Mouse (Mus musculus): ENCODE results near the gene Micu1. TPM values are rescaled to one million over a fixed set of nuclear protein-coding genes. Genes with fewer than 3 reads are reported as not detected.
A peak's percentile ranks its signal among the peaks of the same experiment; 100 is the strongest.

Gene Micu1
- polyA plus RNA-seq, 1 experiment, result 74.1 TPM

DNA sequence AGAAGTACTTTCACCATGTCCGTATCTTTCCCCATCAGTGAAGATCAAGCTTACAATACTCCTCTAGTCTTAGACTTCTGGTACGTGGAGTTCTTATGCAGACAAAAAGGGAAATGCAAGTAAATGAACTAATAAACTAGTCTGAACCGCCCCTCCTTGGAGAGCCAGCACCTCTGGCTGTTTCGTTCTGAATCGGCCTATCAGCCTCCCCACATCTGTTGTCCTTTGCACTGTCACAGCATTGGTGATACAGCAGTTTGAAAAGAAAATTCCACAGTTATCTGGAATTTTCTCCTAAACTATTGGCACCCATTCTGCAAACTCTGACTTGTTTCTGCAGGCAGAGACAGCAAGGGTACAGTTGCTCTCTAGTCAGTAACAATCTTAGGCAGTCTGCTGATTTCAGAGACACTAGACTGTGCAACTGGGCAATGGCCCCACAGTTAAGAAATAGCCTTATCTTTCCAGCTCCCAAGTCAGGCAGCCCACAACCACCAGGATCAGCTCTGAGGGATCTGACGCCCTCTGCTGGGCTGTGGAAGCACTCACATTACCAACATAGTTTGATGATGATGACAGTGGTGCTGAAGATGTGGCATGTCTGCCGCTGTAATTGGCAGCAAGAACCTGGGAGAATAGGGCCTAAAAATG lies 112.4 kb downstream of the Micu1 start:
- H3K4me3 ChIP-seq (ENCODE audit: insufficient read depth, low read length), result no peak overlapping the region
- TF ChIP-seq CTCF (IDR thresholded peaks at IDR 0.05; ENCODE audit: borderline replicate concordance, insufficient read depth, low read length) (peak; percentile 67), POLR2A (IDR thresholded peaks at IDR 0.05; ENCODE audit: low read depth, low read length) (no peak)
- no peak overlapping the region for H3K27ac ChIP-seq (ENCODE audit: insufficient read depth, low read length)
- H3K4me1 ChIP-seq (ENCODE audit: control insufficient read depth, insufficient read depth, low read length), result no peaks in the 10 kb centered on the region

DNA sequence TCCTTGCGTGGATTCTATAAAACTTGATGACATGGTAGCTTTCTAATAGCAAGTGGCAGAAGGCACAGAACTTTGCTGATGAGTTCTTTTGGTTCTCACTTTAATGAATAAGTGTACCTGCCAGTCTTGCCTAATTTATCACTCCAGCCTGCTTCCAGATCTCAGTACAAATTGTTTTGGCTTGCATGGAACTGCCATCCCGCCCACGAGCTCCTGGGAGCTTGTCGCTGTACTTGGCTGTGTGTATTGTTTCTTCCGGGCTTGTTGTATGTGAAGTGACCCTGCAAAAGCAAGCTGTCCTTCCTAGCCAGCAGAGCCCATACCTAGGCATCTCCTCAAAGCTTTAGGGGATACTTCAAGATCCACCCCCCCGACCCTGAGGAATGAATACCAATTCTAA lies 114.3 kb downstream of the Micu1 start:
- TF ChIP-seq CTCF (IDR thresholded peaks at IDR 0.05; ENCODE audit: borderline replicate concordance, insufficient read depth, low read length) (no peak), POLR2A (IDR thresholded peaks at IDR 0.05; ENCODE audit: low read depth, low read length) (no peak)
- Histone ChIP-seq H3K4me3 (ENCODE audit: insufficient read depth, low read length) (no peak overlapping the region), H3K4me1 (ENCODE audit: control insufficient read depth, insufficient read depth, low read length) (no peaks in the 10 kb centered on the region), H3K27ac (ENCODE audit: insufficient read depth, low read length) (no peak overlapping the region)

DNA sequence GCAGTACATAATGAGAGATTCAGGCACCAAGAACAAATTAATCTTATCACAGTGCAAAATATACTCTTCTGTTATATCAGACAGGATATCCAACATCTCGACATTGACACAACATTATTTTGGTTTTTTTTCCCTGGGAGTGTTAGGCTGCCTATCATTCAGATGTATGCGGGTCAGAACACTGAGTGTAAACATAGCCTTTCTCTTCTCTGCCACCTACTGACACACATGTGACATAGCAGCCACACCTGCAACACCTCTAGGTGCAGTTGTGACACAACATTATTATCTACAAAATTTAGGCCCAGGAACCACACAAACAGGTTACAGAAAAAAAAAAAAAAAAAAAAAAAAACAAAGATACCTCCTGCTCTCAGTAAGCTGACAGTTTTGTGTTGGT lies 115.3 kb downstream of the Micu1 start:
- Histone ChIP-seq H3K4me1 (ENCODE audit: control insufficient read depth, insufficient read depth, low read length) (no peaks in the 10 kb centered on the region), H3K27ac (ENCODE audit: insufficient read depth, low read length) (no peak overlapping the region), H3K4me3 (ENCODE audit: insufficient read depth, low read length) (no peak overlapping the region)
- TF ChIP-seq CTCF (IDR thresholded peaks at IDR 0.05; ENCODE audit: borderline replicate concordance, insufficient read depth, low read length) (0 out of 2 replicates have a peak, but pooled peaks have one; percentile 17), POLR2A (IDR thresholded peaks at IDR 0.05; ENCODE audit: low read depth, low read length) (no peak)

DNA sequence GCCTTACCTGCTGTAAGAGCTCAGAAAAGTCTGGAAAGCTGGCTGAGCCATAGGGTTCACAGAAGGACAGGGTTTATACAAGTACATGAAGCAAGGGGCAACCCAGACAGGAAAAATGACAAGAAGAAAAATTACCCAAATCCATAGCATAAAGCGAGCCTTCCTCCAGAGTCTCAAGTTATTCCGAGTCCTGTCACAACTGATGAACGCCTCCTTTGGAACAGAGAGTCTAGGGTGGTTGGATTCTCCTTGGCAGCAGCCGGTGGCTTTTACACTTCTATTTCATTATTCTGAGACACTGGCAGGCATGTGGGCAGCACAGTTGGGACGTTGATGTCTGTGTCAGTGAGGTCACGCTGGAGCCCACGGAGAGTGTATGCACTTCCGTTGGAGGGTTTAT lies 115.7 kb downstream of the Micu1 start:
- H3K27ac ChIP-seq (ENCODE audit: insufficient read depth, low read length), result no peak overlapping the region
- TF ChIP-seq POLR2A (IDR thresholded peaks at IDR 0.05; ENCODE audit: low read depth, low read length), result no peak
- no peak for TF ChIP-seq CTCF (IDR thresholded peaks at IDR 0.05; ENCODE audit: borderline replicate concordance, insufficient read depth, low read length)
- no peak overlapping the region for H3K4me3 ChIP-seq (ENCODE audit: insufficient read depth, low read length)

DNA sequence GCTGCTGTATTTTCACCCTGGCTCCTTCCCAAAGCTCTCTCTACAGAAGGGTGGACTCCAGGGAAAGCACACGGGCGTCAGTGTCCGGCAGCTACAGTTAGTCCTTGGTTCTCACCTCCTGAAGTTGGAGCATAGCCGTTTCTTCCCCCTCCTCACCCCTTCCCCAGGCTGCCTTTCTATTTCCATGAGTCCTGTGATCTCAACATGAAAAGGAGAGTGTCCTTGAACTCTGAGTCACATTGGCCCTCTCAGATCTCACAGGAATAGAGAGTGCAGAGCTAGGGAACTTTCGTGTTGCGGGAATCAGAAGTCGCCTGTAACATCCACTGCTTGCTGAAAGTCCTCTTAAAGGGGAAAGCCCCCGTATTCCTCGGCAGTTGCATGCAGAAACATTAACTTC lies 116.9 kb downstream of the Micu1 start:
- TF ChIP-seq CTCF (IDR thresholded peaks at IDR 0.05; ENCODE audit: borderline replicate concordance, insufficient read depth, low read length), result no peak
- TF ChIP-seq POLR2A (IDR thresholded peaks at IDR 0.05; ENCODE audit: low read depth, low read length), result no peak
- no peak overlapping the region for H3K27ac ChIP-seq (ENCODE audit: insufficient read depth, low read length)
- no peaks in the 10 kb centered on the region for H3K4me1 ChIP-seq (ENCODE audit: control insufficient read depth, insufficient read depth, low read length)
- H3K4me3 ChIP-seq (ENCODE audit: insufficient read depth, low read length), result no peak overlapping the region

More for the DNA sequence above, 115.7 kb downstream of the Micu1 start:
- no peaks in the 10 kb centered on the region for H3K4me1 ChIP-seq (ENCODE audit: control insufficient read depth, insufficient read depth, low read length)

DNA sequence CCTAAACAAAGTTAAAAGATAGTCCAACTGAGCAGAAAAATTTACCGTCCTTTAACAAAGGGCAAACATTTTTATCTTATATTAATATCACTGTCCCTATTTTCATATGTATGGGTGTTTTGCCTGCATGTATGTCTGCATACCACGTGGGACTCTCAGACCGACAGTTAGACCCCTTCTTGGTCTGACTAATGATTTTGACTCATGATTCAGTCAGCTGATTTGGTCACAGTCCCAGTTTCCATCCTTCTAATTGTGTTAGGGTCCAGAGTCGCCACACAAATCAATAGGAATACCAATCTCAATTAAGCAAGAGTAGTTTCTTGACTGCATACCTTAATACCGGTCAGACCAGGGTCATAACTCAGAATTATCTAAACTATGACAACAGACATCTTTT lies 118.6 kb downstream of the Micu1 start:
- no peaks in the 10 kb centered on the region; the same call in none of the 2 replicates for H3K4me1 ChIP-seq (ENCODE audit: control insufficient read depth, insufficient read depth, low read length)
- H3K4me3 ChIP-seq (ENCODE audit: insufficient read depth, low read length), result no peak overlapping the region
- TF ChIP-seq POLR2A (IDR thresholded peaks at IDR 0.05; ENCODE audit: low read depth, low read length) (no peak), CTCF (IDR thresholded peaks at IDR 0.05; ENCODE audit: borderline replicate concordance, insufficient read depth, low read length) (no peak)
- no peak overlapping the region for H3K27ac ChIP-seq (ENCODE audit: insufficient read depth, low read length)

DNA sequence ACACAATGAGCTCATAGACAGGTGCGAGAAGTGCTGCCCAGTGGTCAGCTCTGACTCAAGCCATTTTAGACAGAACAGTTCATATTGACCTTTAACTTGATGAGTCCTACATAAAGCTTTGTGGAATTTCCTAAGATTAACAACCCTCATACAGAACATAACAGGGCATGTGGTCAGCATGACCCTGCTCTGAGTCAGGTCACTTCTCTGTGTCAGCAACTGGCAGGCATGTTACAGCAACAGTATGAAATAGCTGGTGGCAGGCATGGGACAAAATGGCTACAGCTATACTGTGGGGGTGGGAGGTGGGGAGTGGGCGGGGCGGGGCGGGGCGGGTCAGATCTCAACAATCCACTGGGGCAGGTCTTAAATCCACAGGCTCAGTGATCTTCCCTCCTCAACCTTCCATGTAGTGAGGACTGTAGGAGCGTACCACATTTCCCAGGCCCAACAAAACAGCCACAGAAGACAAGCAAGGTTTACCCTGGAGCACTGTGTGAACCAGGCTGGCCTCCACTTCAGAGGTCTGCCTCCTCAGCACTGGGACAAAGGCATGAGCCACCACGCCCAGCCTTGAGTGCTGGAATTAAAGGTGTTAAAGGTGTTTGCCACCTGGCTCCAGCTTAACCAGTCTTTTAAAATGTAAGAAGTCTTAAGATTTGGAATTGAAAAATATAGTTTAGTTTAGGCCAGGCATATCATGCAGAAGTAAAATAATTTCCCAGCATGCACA lies 119.2 kb downstream of the Micu1 start:
- H3K27ac ChIP-seq (ENCODE audit: insufficient read depth, low read length), result no peak overlapping the region
- H3K4me1 ChIP-seq (ENCODE audit: control insufficient read depth, insufficient read depth, low read length), result no peaks in the 10 kb centered on the region; the same call in none of the 2 replicates
- no peak for TF ChIP-seq CTCF (IDR thresholded peaks at IDR 0.05; ENCODE audit: borderline replicate concordance, insufficient read depth, low read length)
- TF ChIP-seq POLR2A (IDR thresholded peaks at IDR 0.05; ENCODE audit: low read depth, low read length), result no peak
- H3K4me3 ChIP-seq (ENCODE audit: insufficient read depth, low read length), result no peak overlapping the region

DNA sequence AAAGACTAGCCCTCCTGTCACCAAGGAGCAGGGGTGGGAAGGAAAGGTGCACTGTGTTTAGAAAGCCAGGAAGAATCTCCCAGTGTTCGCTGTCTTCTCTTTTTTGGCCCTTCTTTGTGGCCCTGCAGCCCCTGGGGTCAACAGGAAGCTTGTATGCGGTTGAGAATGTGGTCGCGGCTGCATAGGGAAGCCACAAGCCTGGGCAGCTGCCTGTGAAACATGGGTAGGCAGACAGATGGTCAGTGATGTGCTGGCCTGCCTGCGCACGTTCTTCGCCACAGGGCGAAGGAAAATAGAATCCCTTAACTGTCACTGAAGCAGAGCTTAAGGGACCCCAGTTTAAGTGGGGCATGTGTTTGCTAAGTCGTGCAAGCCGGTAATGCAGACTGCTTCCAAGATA lies 120.6 kb downstream of the Micu1 start:
- no peaks in the 10 kb centered on the region; the same call in none of the 2 replicates for H3K4me1 ChIP-seq (ENCODE audit: control insufficient read depth, insufficient read depth, low read length)
- TF ChIP-seq POLR2A (IDR thresholded peaks at IDR 0.05; ENCODE audit: low read depth, low read length), result no peak
- no peak for TF ChIP-seq CTCF (IDR thresholded peaks at IDR 0.05; ENCODE audit: borderline replicate concordance, insufficient read depth, low read length)
- H3K4me3 ChIP-seq (ENCODE audit: insufficient read depth, low read length), result no peak overlapping the region
- no peak overlapping the region for H3K27ac ChIP-seq (ENCODE audit: insufficient read depth, low read length)

DNA sequence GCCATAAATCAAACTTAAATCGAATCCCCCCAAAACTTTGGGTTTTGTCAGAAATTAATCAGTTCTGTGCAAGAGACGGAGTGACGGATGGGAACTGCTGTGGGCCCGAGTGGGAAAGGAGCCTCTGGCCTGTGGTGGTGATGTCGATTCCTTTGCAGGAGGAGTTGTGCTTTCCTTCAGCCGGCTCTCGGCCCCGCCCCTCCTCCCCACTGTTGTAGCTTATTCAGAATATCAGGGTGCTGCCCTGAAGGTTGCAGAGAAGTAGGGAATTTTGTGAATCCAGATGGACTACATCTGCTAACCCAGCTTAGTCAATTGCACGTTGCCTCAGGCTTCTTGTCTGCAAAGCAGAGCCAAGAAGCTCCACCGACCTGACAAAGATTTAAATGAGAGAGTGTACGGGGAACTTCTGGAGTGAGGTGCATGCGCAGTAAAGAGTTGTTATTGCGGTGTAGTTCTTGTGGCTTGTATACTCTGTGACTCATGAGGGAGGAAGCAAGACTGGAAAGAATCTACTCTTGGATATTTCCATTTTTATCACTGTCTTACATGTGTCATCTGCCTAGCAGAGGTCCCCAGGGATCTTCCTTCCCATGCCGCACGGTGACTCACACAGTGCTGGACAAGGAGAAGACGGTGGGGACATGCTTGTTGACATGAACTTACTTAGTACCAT lies 123.0 kb downstream of the Micu1 start:
- Histone ChIP-seq H3K4me3 (ENCODE audit: insufficient read depth, low read length) (no peak overlapping the region), H3K27ac (ENCODE audit: insufficient read depth, low read length) (peak overlapping the region; percentile 58), H3K4me1 (ENCODE audit: control insufficient read depth, insufficient read depth, low read length) (no peaks in the 10 kb centered on the region; the same call in none of the 2 replicates)
- no peak for TF ChIP-seq CTCF (IDR thresholded peaks at IDR 0.05; ENCODE audit: borderline replicate concordance, insufficient read depth, low read length)
- TF ChIP-seq POLR2A (IDR thresholded peaks at IDR 0.05; ENCODE audit: low read depth, low read length), result no peak
